Comparison of ENCODE assay signal across 9 mouse cellular contexts in the genomic region with DNA sequence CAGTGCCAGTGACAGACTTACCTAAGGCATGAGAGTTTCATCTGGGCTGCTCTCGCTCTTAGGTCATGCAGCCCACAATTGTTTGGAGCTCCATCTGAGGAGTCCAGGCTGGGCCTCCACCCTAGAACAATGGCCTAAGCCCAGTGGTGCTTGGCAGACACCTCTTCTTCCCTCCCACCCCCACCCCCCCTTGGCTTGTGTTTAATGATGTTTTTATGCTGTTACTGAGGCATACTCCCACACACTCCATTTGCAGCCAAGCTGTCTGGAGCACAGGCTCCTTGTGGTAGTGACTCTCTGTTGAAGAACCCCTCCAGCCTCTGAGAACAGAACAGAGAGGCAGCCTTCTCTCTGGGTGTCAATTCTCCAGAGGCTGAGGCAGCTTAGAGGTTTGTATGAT.
DNase-seq lines count a peak whose midpoint lies in the region.
"Had no signal": no experiment of that assay in that cellular context is flagged by ENCODE, and none has a peak within 500 bp of the region (broad histone marks: within the 10 kb centered on the region; RNA-seq: fewer than 3 reads in every experiment).

No protein-coding gene starts in this region.

- intact Hi-C loops in heart, postnatal 36 days (cut with DNase I), result no loop called here

- peak; percentile 39 for DNase-seq in layer of hippocampus, adult 11-12 months (ENCODE audit: low spot score)
- no peak for DNase-seq in layer of hippocampus, adult 9-10 months (ENCODE audit: low spot score)
- peak; percentile 33 for DNase-seq in NIH3T3 (ENCODE audit: low read depth)
- DNase-seq in fat pad, adult 2 months (ENCODE audit: extremely low read depth, low read depth, low spot score), result peak; percentile 78
- DNase-seq in heart, postnatal 36 days, result peak; percentile 49 to 58
- DNase-seq in adrenal gland, postnatal 25 days, result no peak
- no peak for DNase-seq in thymus, postnatal 0 days (ENCODE audit: low spot score)
- DNase-seq: adrenal gland, adult 8-10 months; cerebellum, postnatal 10 days had no signal

Comparison
In these comparisons a context has a peak if more than half of its experiments do, and no peak if none do; other contexts are left out.
1. DNase-seq: peak in layer of hippocampus, adult 11-12 months (single experiment), NIH3T3 (single experiment), fat pad, adult 2 months (single experiment) and heart, postnatal 36 days (2 of 2); none in layer of hippocampus, adult 9-10 months (single experiment), adrenal gland, postnatal 25 days (single experiment) and thymus, postnatal 0 days (single experiment).